Mouse (Mus musculus) urinary bladder, adult 2 months (tissue): ENCODE measurements at regions not wholly inside any gene's neighbourhood (a gene's known extent, or its start where the extent isn't known, plus 50 kb on each side); places are given as distances from the start of the nearest gene placed in this dataset.
A peak's percentile ranks its signal among the peaks of the same experiment; 100 is the strongest.

Experiments used
- DNase-seq: peaks from one replicate; pipeline ENCODE4 v3.0.0; 2022; ENCODE audit warnings: low spot score

GRCm38 (mm10) chr15:64618471-64618870, 199.0 kb upstream of the Gm21798 start:
- DNase-seq: no peak

GRCm38 (mm10) chr15:64621876-64622275, 195.6 kb upstream of the Gm21798 start:
- no peak for DNase-seq

- no peak for DNase-seq
These were observed 194.9 kb upstream of the Gm21798 start for GRCm38 (mm10) chr15:64622591-64622990.

GRCm38 (mm10) chr15:64626359-64626758, 191.1 kb upstream of the Gm21798 start:
- DNase-seq: no peak

- DNase-seq: peak; percentile 52
These were observed 190.2 kb upstream of the Gm21798 start for GRCm38 (mm10) chr15:64627258-64627657.
